Mouse (Mus musculus) hindbrain, embryonic 14.5 days (tissue): Measurements from ENCODE around the gene Gm12117. TPM values are rescaled to one million over a fixed set of nuclear protein-coding genes. Genes with fewer than 3 reads are reported as not detected.

Experiments
- ATAC-seq: fragments of 200-750 bp; cut with Nextera tagmentation; 2 replicates; pipeline ENCODE4 v1.8.0; 2017; ENCODE audit warnings: moderate number of reproducible peaks, mild to moderate bottlenecking, moderate TSS enrichment, moderate library complexity; ENCODE audit not compliant: low FRiP score
- DNase-seq: peaks from one replicate; pipeline ENCODE4 v3.0.0-alpha.2; 2015; ENCODE audit warnings: low spot score
- H3K27ac ChIP-seq: fragments of 300-500 bp; sonication (generic); 2 replicates; pipeline ENCODE4 v1.5.1; 2014; ENCODE audit warnings: mild to moderate bottlenecking, moderate library complexity
- H3K27me3 ChIP-seq: fragments of 300-500 bp; sonication (generic); 2 replicates; pipeline ENCODE4 v1.6.1; 2014; ENCODE audit warnings: mild to moderate bottlenecking, low read length, mixed read lengths; ENCODE audit not compliant: control insufficient read depth, insufficient read depth
- H3K36me3 ChIP-seq: fragments of 300-500 bp; sonication (generic); replicated peaks from 2 replicates; pipeline ENCODE4 v1.6.1; 2014; ENCODE audit not compliant: control insufficient read depth, insufficient read depth
- H3K4me1 ChIP-seq: fragments of 300-500 bp; sonication (generic); replicated peaks from 2 replicates; pipeline ENCODE4 v1.6.1; 2014; ENCODE audit warnings: antibody characterized with exemption, low read length, mixed read lengths; ENCODE audit not compliant: control insufficient read depth, insufficient read depth
- H3K4me2 ChIP-seq: fragments of 300-500 bp; sonication (generic); replicated peaks from 2 replicates; pipeline ENCODE4 v1.6.1; 2014; ENCODE audit warnings: mild to moderate bottlenecking, moderate library complexity
- H3K4me3 ChIP-seq: fragments of 300-500 bp; sonication (generic); replicated peaks from 2 replicates; pipeline ENCODE4 v1.5.1; 2014; ENCODE audit warnings: mild to moderate bottlenecking, low read length
- H3K9ac ChIP-seq: fragments of 300-500 bp; sonication (generic); 2 replicates; pipeline ENCODE4 v1.6.1; 2014
- H3K9me3 ChIP-seq: fragments of 300-500 bp; sonication (generic); 2 replicates; pipeline ENCODE4 v1.6.1; 2016; ENCODE audit warnings: low read length; ENCODE audit not compliant: control insufficient read depth
- WGBS: fragments of 180-500 bp; shearing (Covaris S2); extraction: QIAGEN DNeasy Blood & Tissue Kit; methylation state at CpG from one replicate; pipeline ENCODE4 v1.1.7; 2014; 5-methylcytosine and 5-hydroxymethylcytosine counted together
- polyA plus RNA-seq: library from polyadenylated mRNA; unstranded; fragments of >200 nt; fragmentation: Nextera tagmentation; extraction: Ambion mirVana; gene quantifications from 2 replicates; pipeline ENCODE4 v1.2.1, GENCODE M21; 2014

Gene Gm12117
- polyA plus RNA-seq, 1 experiment from 2014 or later: not detected

GRCm38 (mm10) chr11:33274816-33275215 is 1.7 kb downstream of the Gm12117 start:
- Histone ChIP-seq H3K9ac (no peak overlapping the region), H3K9me3 (no peaks in the 10 kb centered on the region), H3K27ac (no peak overlapping the region), H3K27me3 (no peaks in the 10 kb centered on the region), H3K36me3 (no peaks in the 10 kb centered on the region), H3K4me1 (no peaks in the 10 kb centered on the region), H3K4me3 (no peak overlapping the region), H3K4me2 (no peak overlapping the region)
- ATAC-seq: no peak
- DNase-seq: no peak
- 84% methylated on average over 3 of the region's 3 CpGs for WGBS

- ATAC-seq: no peak
- WGBS: 78% methylated on average over 1 of the region's 1 CpGs
- Histone ChIP-seq H3K27me3 (no peaks in the 10 kb centered on the region), H3K36me3 (no peaks in the 10 kb centered on the region), H3K9ac (no peak overlapping the region), H3K9me3 (no peaks in the 10 kb centered on the region), H3K4me1 (no peaks in the 10 kb centered on the region), H3K27ac (no peak overlapping the region), H3K4me3 (no peak overlapping the region), H3K4me2 (no peak overlapping the region)
- no peak for DNase-seq
Measured at GRCm38 (mm10) chr11:33274294-33274693, 2.2 kb downstream of the Gm12117 start.

GRCm38 (mm10) chr11:33240295-33240694 is 36.2 kb downstream of the Gm12117 start:
- no peak overlapping the region for H3K27ac ChIP-seq
- H3K4me1 ChIP-seq: no peaks in the 10 kb centered on the region
- H3K9ac ChIP-seq: no peak overlapping the region
- WGBS: 59% methylated on average over 3 of the region's 3 CpGs
- H3K9me3 ChIP-seq: no peaks in the 10 kb centered on the region
- no peak overlapping the region for H3K4me2 ChIP-seq
- no peak for ATAC-seq
- no peak overlapping the region for H3K4me3 ChIP-seq
- no peaks in the 10 kb centered on the region for H3K36me3 ChIP-seq
- no peaks in the 10 kb centered on the region for H3K27me3 ChIP-seq
- no peak for DNase-seq

DNA sequence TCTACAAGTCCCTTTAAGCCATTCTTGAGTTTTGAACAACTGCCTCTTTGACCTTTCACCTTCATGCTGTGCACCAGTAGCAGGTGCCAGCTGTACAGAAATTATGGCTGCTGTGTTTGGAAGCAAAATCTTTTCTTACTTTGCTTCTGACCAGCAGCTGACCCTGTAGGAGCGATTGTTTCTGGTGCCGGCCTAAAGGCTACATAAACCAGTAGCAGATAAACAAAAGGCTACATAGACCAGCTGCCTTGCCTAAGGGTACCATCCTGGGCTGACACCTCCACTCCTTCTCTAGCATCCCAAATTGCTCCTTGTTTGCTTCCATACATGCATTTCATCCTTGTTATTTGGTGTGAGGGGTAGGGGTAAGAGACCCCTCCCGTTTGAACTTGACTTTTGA is 42.4 kb downstream of the Gm12117 start:
- H3K4me2 ChIP-seq: no peak overlapping the region
- peak overlapping the region; percentile 11; the same call in 1 of the 2 replicates for H3K27ac ChIP-seq
- H3K9ac ChIP-seq: no peak overlapping the region
- no peaks in the 10 kb centered on the region for H3K36me3 ChIP-seq
- H3K4me3 ChIP-seq: no peak overlapping the region
- ATAC-seq (no peak), DNase-seq (no peak)
- 28% methylated on average over 3 of the region's 3 CpGs for WGBS
- H3K4me1 ChIP-seq: peaks cover 7% of the 10 kb centered on the region
- H3K9me3 ChIP-seq: no peaks in the 10 kb centered on the region
- no peaks in the 10 kb centered on the region for H3K27me3 ChIP-seq

- DNase-seq (no peak), ATAC-seq (no peak)
- Histone ChIP-seq H3K4me2 (no peak overlapping the region), H3K9ac (no peak overlapping the region), H3K36me3 (no peaks in the 10 kb centered on the region), H3K4me3 (no peak overlapping the region), H3K27ac (no peak overlapping the region), H3K9me3 (no peaks in the 10 kb centered on the region), H3K27me3 (no peaks in the 10 kb centered on the region), H3K4me1 (peaks cover 7% of the 10 kb centered on the region)
- 77% methylated on average over 5 of the region's 5 CpGs for WGBS
Measured at GRCm38 (mm10) chr11:33232056-33232455, 44.5 kb downstream of the Gm12117 start.

DNA sequence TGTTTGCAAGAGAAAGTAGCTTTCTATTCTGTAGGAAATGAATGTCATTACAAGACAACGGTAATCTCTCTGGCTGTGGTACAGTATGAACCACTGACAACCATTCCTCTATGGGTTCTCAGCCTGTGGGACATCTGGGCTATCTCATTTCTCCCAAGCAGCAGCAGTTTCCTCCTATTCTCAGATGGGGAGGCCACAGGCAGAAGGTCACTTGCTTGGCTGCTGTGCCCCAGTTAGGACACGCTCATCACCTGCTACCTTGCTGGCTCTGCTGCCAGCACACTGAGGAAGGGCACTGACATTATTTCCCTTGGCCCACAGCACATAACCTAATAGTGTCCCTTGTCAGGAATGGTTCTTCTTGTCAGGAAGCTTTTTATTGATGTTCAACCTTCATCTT is 48.4 kb downstream of the Gm12117 start:
- no peak overlapping the region for H3K4me2 ChIP-seq
- peaks cover 3% of the 10 kb centered on the region; the same call in 1 of the 2 replicates for H3K4me1 ChIP-seq
- H3K36me3 ChIP-seq: no peaks in the 10 kb centered on the region
- H3K27me3 ChIP-seq: no peaks in the 10 kb centered on the region
- DNase-seq: no peak
- 93% methylated on average over 2 of the region's 2 CpGs for WGBS
- no peak overlapping the region for H3K9ac ChIP-seq
- no peaks in the 10 kb centered on the region for H3K9me3 ChIP-seq
- no peak overlapping the region for H3K4me3 ChIP-seq
- no peak overlapping the region for H3K27ac ChIP-seq
- ATAC-seq: no peak

DNA sequence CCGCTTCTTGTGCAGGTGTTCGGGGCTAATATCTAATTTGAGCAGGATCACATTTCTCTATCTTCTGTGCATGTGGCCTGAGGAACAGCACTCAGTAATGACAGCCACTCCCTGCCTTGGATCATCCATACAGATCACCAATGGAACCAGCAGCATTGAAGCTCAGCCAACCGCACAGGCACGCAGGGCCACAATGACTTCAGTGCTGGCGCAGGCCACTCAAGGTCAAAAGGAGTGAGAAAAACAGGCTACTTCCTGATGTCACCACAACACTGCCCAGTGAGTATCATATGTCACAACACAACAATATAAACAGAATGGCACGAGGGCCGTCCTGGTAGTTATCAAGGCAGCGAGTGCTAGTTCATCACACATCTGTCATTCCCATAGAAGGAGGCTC is 50.0 kb downstream of the Gm12117 start:
- DNase-seq (no peak), ATAC-seq (no peak)
- Histone ChIP-seq H3K9ac (no peak overlapping the region), H3K4me1 (peaks cover 5% of the 10 kb centered on the region; the same call in 1 of the 2 replicates), H3K27me3 (no peaks in the 10 kb centered on the region), H3K4me3 (no peak overlapping the region), H3K4me2 (no peak overlapping the region), H3K36me3 (no peaks in the 10 kb centered on the region), H3K9me3 (no peaks in the 10 kb centered on the region), H3K27ac (no peak overlapping the region)
- 56% methylated on average over 8 of the region's 8 CpGs for WGBS

Other genes starting within 250 kb of the Gm12117 start
- gene Fgf18, start 129.3 kb downstream of the Gm12117 start, polyA plus RNA-seq: 9.0 and 10.1 TPM in 2 replicates
- 418 and 450 TPM in 2 replicates for gene Npm1, start 113.5 kb downstream of the Gm12117 start, polyA plus RNA-seq
- gene Tlx3, start 73.1 kb downstream of the Gm12117 start, polyA plus RNA-seq: 21.2 and 23.0 TPM in 2 replicates
- gene Ranbp17, start 237.0 kb upstream of the Gm12117 start, polyA plus RNA-seq: 10.6 and 11.0 TPM in 2 replicates